Mouse (Mus musculus): ENCODE data around the gene Lrriq4.

DNA sequence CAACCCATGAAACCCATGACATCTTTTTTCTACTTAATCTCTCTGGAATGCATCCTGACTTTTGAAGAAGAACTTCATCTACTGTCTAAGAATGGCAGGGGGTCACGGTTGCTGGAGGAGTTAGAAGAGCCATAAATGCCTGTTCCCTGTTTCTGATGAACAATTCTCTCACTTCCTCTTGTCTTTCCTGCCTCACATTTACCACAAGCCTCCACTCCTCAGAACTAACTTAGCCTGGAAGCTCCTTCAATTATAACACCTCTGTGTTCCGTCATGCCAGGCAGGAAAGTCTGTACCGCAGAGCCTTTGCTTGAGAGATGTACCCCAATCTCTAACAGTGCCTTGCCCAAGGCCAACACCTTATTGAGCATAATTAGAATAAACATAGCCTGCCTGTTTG, 74.3 kb downstream of the Lrriq4 start:
- TF ChIP-seq FLI1 (IDR thresholded peaks at IDR 0.05; ENCODE audit: low read length) (no peak), GATA1 (IDR thresholded peaks at IDR 0.05; ENCODE audit: borderline replicate concordance, low read length) (no peak)

Measured in megakaryocyte, embryonic 14.5 days (primary cell).